Mouse (Mus musculus) 3134 (cell line): ENCODE results near the gene Mcf2l.
A peak's percentile ranks its signal among the peaks of the same experiment; 100 is the strongest.

Source experiments
- DNase-seq: peaks from one replicate; pipeline ENCODE4 v3.0.0-alpha.2; 2011; ENCODE audit warnings: low spot score; ENCODE audit not compliant: insufficient read length; ENCODE audit errors: extremely low read depth

Gene Mcf2l

DNA sequence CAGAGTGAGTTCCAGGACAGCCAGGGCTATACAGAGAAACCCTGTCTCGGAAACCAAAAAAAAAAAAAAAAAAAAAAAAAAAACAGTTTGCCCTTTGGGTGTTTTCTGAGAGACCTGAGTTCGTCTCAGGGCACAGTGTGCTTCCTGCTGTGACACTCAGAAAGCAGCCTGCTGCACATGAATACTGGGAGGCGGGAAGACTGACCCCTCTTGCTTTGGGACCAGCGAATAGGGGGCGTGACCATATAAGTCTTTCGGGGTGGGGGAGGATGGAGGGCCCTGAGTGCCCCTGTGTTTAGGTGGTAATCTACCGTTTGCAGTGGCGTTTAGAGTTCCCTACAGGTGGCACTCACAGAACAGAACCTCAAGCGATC is 636 bp upstream of the Mcf2l start:
- no peak for DNase-seq

DNA sequence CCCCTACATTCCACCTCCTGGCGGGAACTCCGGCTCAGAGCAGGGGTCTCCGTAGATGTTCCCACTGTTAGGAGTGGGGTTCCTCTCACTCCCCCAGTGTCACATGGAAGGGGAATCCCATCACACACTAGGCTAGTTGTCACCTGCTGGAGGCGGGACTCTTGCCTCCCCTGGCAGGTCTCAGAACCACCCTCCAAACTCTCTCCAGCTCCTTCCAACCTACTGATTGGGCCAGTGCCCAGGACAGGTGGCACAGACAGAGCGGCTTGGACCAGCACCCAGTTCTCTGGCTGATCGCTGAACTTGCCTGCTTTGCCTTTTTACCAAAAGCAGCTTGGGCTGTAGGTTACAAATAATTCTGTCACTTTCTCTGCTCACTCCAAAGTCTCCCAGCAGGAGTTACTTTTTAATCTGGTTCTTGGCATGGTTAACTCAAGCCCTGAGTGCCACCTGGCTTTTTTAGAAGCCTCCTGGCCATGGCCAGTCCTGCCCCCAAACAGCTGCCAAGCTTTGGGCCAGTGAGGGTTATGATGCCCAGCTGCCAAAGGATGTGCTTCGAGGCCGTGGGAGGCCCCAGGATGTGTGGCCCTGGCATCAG is 687 bp downstream of the Mcf2l start:
- no peak for DNase-seq

DNA sequence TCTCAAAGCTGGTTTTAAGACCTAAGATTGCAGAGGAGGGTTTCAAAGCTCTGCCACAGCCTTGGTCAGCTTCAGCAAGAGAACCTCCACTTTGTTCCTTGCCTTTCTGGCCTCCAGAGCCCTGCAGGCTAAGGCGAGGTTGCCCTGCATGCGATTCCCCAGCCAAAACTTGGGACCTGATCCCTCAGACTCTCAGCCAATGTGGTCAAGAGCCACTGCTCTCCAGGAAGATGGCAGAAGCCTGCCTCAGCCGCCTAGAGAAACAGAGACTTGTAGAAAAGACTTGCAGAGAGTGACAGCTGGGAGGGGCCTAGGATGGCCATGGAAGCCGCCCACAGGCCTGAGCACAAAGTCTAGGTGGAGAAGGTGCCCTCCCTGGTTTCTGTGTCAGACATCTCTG is 1.4 kb downstream of the Mcf2l start:
- no peak for DNase-seq

DNA sequence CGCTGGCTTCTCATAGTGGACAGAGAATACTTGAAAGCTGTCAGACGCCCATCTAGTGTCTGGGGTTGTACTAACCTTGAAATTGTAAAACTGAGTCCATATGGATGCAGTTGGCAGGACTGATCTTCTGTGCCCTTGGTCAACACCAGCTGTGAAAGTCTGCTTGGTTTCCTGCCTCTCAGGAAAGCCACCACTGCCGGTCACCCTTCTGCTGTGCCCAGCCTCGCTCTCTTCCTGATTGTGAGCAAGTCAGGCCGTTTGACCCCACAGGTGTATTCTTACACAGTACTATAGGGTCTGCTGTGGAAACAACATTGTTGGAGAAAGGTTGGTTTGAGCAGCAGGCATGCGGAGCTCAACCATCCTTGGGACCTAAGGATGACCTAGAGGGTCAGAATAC is 3.5 kb downstream of the Mcf2l start:
- no peak for DNase-seq

DNA sequence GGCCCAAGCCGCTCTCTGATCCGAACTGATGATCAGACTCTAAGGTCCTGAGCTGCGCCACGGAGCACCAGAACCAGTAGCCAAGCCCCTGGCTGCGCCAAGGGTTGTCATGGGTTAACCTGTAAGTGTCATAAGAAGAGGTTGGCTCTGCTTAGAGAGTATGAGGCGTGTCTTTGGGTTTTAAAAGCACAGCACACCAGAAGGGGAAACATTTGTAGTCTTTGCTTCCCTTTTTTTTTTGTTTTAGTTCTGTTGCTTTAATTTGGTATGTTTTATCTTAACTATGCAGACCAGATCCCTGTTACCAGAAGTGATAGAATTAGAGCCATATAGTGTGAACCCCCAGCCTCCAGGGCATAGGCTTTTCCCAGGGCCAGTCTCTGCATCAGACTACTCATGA is 6.6 kb downstream of the Mcf2l start:
- DNase-seq, result no peak

DNA sequence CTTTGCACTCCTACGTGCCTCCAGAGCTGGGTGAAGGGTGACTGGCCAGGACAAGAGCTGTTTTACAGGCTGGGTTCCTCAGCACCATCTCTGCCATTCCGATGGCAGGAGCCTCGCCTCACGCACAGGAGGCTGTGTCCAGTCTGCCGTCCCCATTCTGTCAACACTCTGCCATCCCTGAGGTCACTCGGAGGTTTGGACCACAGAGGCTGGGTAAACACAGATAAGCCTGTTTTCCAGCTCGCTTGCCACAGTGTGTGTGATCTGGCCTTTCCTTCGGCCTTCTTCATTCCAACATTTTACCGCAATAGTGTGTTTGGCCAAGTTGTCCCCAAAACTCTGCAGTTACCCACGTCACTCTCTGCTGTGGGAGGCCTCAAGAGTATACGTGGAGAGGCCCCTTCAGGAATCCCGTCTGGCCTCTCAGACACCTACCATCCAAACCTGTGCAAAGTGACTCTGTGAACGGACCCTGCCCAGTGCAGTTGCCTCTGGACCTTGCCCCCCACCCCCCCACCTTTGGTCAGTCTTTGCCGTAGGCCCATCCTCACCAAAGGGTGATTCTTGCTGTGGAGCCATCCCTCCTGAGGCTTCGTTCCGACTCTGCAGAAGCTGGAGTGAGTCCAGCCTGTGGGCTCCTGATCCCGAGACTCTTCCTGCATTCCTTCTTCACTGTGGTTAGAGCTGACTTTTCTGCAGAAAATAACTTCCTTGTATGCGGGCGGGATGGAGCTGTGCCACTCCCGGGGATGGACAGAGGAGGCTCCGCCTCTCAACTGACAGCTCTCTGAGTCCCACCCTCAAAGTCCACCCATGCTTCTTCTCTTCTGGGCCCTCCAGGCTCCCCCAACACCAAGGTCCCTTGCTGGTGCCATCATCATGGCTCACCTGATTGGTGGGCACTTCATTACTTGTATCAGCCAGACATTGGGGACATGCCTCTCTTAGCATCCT is 9.7 kb downstream of the Mcf2l start:
- peak; percentile 46 for DNase-seq

DNA sequence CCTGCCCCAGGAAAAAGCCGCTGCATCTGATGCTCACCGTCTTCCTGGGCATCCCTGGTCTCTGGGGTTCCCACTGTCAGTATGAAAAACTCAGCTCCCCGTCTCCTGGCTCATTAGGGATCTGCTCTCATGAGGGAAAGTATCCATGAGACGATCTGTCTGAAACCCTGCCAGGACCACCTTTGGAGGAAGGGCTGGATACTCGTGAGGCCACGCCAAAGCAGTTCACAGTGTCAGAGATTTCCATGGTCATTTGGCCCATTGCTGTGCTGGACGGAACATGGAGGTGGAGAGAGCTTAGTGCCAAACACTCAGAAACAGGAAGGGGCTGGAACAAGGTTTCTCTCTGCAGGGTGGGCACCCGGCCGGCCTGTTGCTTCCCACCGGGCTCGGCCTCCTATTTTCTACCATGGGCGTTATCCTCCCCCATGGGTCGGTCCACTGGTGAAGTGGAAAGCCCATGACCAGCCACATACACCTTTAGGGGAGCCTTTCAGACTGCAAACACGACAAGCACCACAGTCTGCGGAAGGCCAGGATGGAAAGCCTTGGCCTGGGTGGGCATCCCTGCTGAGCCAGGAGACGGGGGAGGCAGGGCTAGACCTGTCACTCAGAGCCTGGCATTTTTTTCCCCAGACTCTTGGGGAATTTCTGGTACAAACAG is 14.3 kb downstream of the Mcf2l start:
- no peak for DNase-seq

DNA sequence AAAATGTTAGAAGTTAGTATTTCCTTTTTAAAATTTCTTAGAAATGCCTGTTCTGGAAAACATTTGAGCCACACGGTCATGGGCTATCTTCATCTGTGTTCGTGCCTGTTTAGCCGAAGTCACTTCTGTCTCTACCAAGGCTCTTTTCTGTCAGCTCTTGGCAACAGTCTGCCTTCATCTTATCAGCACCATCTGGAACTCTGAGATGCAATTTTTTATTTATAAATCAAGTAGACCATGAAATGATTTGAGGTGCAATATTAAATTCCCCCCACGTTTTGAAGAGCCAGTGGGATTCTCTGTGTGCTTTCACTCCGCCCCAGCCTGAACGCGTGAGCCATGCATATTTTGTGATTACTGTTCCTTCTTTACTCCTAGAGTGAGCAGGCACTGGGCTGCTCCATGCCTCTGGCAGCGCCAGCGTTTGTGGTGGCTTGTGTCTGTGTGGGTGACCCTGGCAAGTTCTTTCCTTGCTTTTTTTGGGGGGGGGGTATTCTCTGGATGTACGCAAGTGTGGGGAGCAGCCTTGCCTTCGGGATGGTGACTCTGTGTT is 15.5 kb downstream of the Mcf2l start:
- DNase-seq, result no peak

DNA sequence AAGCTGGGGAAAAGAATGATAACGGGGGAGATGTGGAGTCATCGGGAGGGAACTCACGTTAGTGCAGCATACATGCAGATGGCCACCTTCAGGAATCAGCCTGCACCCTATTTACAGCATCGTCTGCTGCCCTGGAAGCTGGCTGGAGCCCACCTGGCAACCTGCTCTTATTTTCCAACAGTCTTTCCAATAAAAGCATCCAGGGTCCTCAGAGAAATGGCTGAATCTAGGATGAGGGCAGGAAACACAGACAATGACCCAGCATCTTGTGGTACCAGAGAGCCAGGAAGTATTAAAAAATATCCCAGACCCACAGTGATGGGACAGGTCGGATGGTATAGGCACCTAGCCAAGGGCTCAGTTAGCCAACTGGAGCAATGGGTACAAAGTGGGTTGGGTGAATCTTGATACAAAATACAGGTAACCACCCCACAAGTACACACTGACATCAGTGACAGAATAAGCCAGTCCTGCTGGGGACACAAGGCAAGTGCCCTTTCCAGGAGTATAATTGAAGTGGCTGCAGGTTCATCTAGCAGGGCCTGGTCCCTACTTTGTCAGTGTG is 19.4 kb downstream of the Mcf2l start:
- DNase-seq, result no peak

GRCm38 (mm10) chr8:12893797-12894578 is 20.4 kb downstream of the Mcf2l start:
- DNase-seq, result no peak

DNA sequence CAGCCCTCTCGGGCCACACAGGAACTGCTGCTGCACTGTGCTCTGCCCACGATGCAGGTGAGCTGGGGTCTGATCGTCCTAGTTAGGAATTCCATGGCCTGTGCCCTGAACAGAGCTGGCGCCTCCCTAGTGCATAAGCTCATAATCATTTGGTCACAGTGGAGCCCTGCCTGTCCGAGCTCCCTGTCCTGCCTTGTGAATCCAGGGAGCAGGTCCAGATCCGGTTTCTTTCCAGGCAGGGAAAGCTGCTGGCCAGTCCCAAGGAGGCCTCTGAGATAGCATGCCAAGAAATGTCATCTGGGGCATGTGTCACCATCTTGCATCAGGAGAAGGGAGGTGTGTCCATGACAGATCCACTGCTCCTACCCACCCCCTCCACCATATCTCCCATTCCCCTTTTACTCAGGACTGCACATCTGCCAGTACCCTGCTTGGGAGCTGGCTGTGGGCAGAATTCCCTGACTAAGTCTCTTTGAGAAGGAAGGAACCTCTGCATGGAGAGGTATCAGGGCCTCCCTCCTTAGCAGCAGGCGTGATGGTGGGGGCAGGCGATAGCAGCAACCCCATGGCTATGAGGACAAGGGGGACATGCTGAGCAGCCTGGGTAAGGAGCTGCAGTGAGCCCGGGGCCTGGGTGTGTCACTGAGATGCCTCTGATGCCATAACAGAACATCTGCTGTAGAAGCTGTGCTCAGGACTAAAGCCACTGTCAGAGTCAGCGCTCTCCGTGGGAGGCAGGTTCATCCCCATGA is 21.4 kb downstream of the Mcf2l start:
- no peak for DNase-seq

GRCm38 (mm10) chr8:12895535-12896150 is 22.0 kb downstream of the Mcf2l start:
- no peak for DNase-seq

- no peak for DNase-seq
Observed at GRCm38 (mm10) chr8:12896494-12897373, 23.1 kb downstream of the Mcf2l start.

DNA sequence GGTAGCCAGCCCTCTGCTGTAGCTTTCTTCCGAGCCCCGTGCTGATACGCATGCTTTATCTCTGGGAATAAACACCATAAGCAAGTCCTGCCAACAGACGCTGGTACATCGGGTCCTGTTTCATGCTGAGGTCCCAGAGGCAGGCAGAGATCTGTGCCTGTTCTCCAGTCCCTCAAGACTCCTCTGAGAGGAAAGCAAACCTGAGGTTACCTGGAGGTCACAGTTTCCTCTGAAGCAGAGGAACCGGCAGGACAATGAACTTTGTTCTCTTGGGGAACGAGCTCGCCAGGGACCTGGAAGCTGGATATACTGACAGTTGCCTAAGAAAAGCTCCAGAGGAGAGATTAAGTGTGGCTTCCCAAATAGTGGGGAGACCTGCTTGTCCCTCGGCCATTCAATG is 24.2 kb downstream of the Mcf2l start:
- no peak for DNase-seq

- no peak for DNase-seq
Observed at GRCm38 (mm10) chr8:12903790-12904415, 30.3 kb downstream of the Mcf2l start.

DNA sequence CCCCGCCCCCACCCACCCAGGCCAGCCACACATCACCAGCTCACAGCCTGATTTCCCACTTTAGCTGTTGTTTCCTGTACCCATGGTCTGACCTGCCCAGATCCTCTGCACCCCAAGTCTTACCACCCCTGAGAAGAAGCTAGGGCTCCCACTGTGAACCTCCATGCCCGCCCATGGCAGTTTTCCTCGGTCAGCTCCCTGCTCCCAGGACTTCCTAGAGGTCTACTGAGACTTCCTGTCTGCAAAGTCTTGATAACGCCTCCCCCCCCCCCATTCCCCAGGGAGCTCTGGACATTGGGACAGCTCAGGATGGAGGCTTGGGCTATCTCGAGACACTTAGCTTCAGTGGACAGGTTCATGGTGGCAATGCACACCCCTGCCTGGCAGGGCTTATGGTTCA is 31.5 kb downstream of the Mcf2l start:
- DNase-seq, result no peak

GRCm38 (mm10) chr8:12905599-12906321 is 32.2 kb downstream of the Mcf2l start:
- no peak for DNase-seq
